Mouse (Mus musculus): Measurements from ENCODE around the gene Emilin1.
"Not testable (repeated sequence)": the region's sequence is repeated elsewhere in the genome, so short reads cannot be mapped to it uniquely, and the experiment has no call there.

Gene Emilin1

GRCm38 (mm10) chr5:30913060-30913841 lies at the start of gene Emilin1:
Gene Emilin1 (plus strand): TSS chr5:30913402.
- DNase-seq (ENCODE audit: low spot score in 2 of 2), result no peak

GRCm38 (mm10) chr5:30863852-30864251 lies 49.4 kb upstream of the Emilin1 start:
- no peak for DNase-seq (ENCODE audit: low spot score in 2 of 2)

GRCm38 (mm10) chr5:30864322-30864721 lies 48.9 kb upstream of the Emilin1 start:
- no peak for DNase-seq (ENCODE audit: low spot score in 2 of 2)

GRCm38 (mm10) chr5:30866871-30867270 lies 46.3 kb upstream of the Emilin1 start:
- no peak for DNase-seq (ENCODE audit: low spot score in 2 of 2)

GRCm38 (mm10) chr5:30867712-30868111 lies 45.5 kb upstream of the Emilin1 start, which contains the start of gene Tmem214:
Gene Tmem214 (plus strand): TSS chr5:30868012.
- no peak for DNase-seq (ENCODE audit: low spot score in 2 of 2)

GRCm38 (mm10) chr5:30868981-30869380 lies 44.2 kb upstream of the Emilin1 start:
- no peak for DNase-seq (ENCODE audit: low spot score in 2 of 2)

- DNase-seq (ENCODE audit: low spot score in 2 of 2), result peak; percentile 81 to 90
Observed at GRCm38 (mm10) chr5:30869405-30870130, 43.6 kb upstream of the Emilin1 start.

GRCm38 (mm10) chr5:30870131-30870406 lies 43.1 kb upstream of the Emilin1 start:
- DNase-seq (ENCODE audit: low spot score in 2 of 2), result no peak

GRCm38 (mm10) chr5:30872574-30872973 lies 40.6 kb upstream of the Emilin1 start:
- no peak for DNase-seq (ENCODE audit: low spot score in 2 of 2)

GRCm38 (mm10) chr5:30874365-30874764 lies 38.8 kb upstream of the Emilin1 start:
- DNase-seq (ENCODE audit: low spot score in 2 of 2), result no peak

GRCm38 (mm10) chr5:30878616-30879015 lies 34.6 kb upstream of the Emilin1 start:
- no peak for DNase-seq (ENCODE audit: low spot score in 2 of 2)

- no peak for DNase-seq (ENCODE audit: low spot score in 2 of 2)
Observed at GRCm38 (mm10) chr5:30879347-30879943, 33.8 kb upstream of the Emilin1 start.

- not testable (repeated sequence) for DNase-seq (ENCODE audit: low spot score in 2 of 2)
Observed at GRCm38 (mm10) chr5:30881839-30882238, 31.4 kb upstream of the Emilin1 start.

GRCm38 (mm10) chr5:30886209-30886608 lies 27.0 kb upstream of the Emilin1 start:
- no peak for DNase-seq (ENCODE audit: low spot score in 2 of 2)

- no peak for DNase-seq (ENCODE audit: low spot score in 2 of 2)
Observed at GRCm38 (mm10) chr5:30886731-30887130, 26.5 kb upstream of the Emilin1 start.

- no peak for DNase-seq (ENCODE audit: low spot score in 2 of 2)
Observed at GRCm38 (mm10) chr5:30887331-30887761, 25.9 kb upstream of the Emilin1 start.

GRCm38 (mm10) chr5:30887858-30888336 lies 25.3 kb upstream of the Emilin1 start:
- peak; percentile 96 to 97 for DNase-seq (ENCODE audit: low spot score in 2 of 2)

GRCm38 (mm10) chr5:30888337-30889087 lies 24.7 kb upstream of the Emilin1 start, which contains the start of gene Agbl5:
Gene Agbl5 (plus strand): TSS chr5:30888694.
- DNase-seq (ENCODE audit: low spot score in 2 of 2), result peak; percentile 96 to 97

- DNase-seq (ENCODE audit: low spot score in 2 of 2), result peak in 1 of 2 experiments; percentile 29
Observed at GRCm38 (mm10) chr5:30889088-30889754, 24.0 kb upstream of the Emilin1 start.

GRCm38 (mm10) chr5:30890375-30890774 lies 22.8 kb upstream of the Emilin1 start:
- DNase-seq (ENCODE audit: low spot score in 2 of 2), result no peak

- DNase-seq (ENCODE audit: low spot score in 2 of 2), result no peak
Observed at GRCm38 (mm10) chr5:30901860-30902259, 11.3 kb upstream of the Emilin1 start.
